Mouse (Mus musculus) spleen, adult 2 months (tissue): ENCODE data around the gene Defb11.

ENCODE experiments used
- CTCF ChIP-seq: fragments of 200-500 bp; IDR thresholded peaks from 2 replicates; pipeline ENCODE4 v1.5.1; 2011; ENCODE audit warnings: mild to moderate bottlenecking, inconsistent platforms; ENCODE audit not compliant: insufficient read depth, insufficient read length, insufficient replicate concordance; ENCODE audit errors: extremely low read depth
- POLR2A ChIP-seq: fragments of 200-500 bp; IDR thresholded peaks from 2 replicates; pipeline ENCODE4 v1.6.1; 2011; ENCODE audit warnings: low read depth, low read length, inconsistent platforms

DNA sequence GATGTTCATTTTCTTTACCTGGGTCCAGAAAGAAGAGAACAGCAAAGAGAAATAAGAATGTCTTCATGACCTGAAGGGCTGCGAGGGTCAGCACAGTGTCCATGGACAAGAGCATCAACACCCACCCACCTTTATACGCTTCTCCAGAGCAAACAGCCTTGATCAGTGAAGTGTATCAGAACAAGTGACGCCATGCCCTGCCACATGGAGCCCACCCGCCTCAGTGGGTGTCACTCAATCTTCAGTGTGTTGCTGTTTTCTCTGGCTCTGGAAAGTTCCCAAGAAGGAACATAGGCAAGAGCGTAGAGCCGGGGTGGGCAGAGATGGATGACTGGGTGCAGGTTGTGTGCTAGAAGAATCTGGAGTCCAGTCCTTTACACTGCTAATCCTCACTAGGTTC is 26.4 kb upstream of the Defb11 start, which contains the start of gene Defb15:
- TF ChIP-seq POLR2A = no peak
- no peak for TF ChIP-seq CTCF
